Mouse (Mus musculus) hematopoietic stem cell, adult 5-6 weeks (primary cell): Measurements from ENCODE around the gene Meiob. TPM values are rescaled to one million over a fixed set of nuclear protein-coding genes. Genes with fewer than 3 reads are reported as not detected.

ENCODE experiments used
- ATAC-seq, 2 experiments: fragments of 125-278 bp in 1 of 2; replicated peaks in 1 of 2; 2 replicates each; pipeline ENCODE4 v1.8.0; 2016 to 2017; ENCODE audit warnings: inconsistent platforms in 2 of 2, mild to moderate bottlenecking in 2 of 2, moderate number of reproducible peaks in 2 of 2, low read depth in 1 of 2, moderate TSS enrichment in 1 of 2; ENCODE audit not compliant: low FRiP score in 2 of 2, poor library complexity in 2 of 2, severe bottlenecking in 2 of 2, insufficient read depth in 1 of 2, low TSS enrichment in 1 of 2
- total RNA-seq: library from RNA; stranded (forward); fragments of 172-1452, 232-1000 nt; gene quantifications from 2 replicates; pipeline ENCODE4 v1.2.3, GENCODE M21; 2017

Gene Meiob
- total RNA-seq, 1 experiment from 2014 or later: not detected

- no peak for ATAC-seq
Observed at GRCm38 (mm10) chr17:24886932-24887271, 82.8 kb downstream of the Meiob start.

- no peak for ATAC-seq
Observed at GRCm38 (mm10) chr17:24887291-24888080, 83.4 kb downstream of the Meiob start.

GRCm38 (mm10) chr17:24888862-24889261 is 84.8 kb downstream of the Meiob start:
- no peak for ATAC-seq

Other genes with a start within 250 kb of the Meiob start
- gene Tsc2, start 171.7 kb upstream of the Meiob start, total RNA-seq: 25.1 and 59.3 TPM in 2 replicates
- gene Nthl1, start 171.6 kb upstream of the Meiob start, total RNA-seq: 11.1 and 14.5 TPM in 2 replicates
- 2.2 and 4.7 TPM in 2 replicates for gene Slc9a3r2, start 154.0 kb upstream of the Meiob start, total RNA-seq
- gene Npw, start 145.8 kb upstream of the Meiob start, total RNA-seq: not detected in 2 replicates
- 19.7 and 22.8 TPM in 2 replicates for gene Zfp598, start 134.6 kb upstream of the Meiob start, total RNA-seq
- gene Syngr3, start 114.3 kb upstream of the Meiob start, total RNA-seq: 0.25 TPM in 1 of 2 replicates, not detected in the other
- gene Gfer, start 108.1 kb upstream of the Meiob start, total RNA-seq: 29.3 and 45.5 TPM in 2 replicates
- gene Noxo1, start 108.1 kb upstream of the Meiob start, total RNA-seq: 1.2 and 2.8 TPM in 2 replicates
- gene Tbl3, start 96.6 kb upstream of the Meiob start, total RNA-seq: 24.0 and 29.7 TPM in 2 replicates
- not detected in 2 replicates for gene Rnf151, start 86.2 kb upstream of the Meiob start, total RNA-seq
- 1,140 and 1,689 TPM in 2 replicates for gene Rps2, start 86.2 kb upstream of the Meiob start, total RNA-seq
- 164 and 207 TPM in 2 replicates for gene Ndufb10, start 79.8 kb upstream of the Meiob start, total RNA-seq
- not detected in 2 replicates for gene Rpl3l, start 76.5 kb upstream of the Meiob start, total RNA-seq
- 33.6 and 69.4 TPM in 2 replicates for gene Msrb1, start 67.6 kb upstream of the Meiob start, total RNA-seq
- gene Hs3st6, start 51.3 kb upstream of the Meiob start, total RNA-seq: not detected in 2 replicates
- gene Hagh, start 35.9 kb downstream of the Meiob start, total RNA-seq: 24.5 and 24.6 TPM in 2 replicates
- gene Fahd1, start 46.1 kb downstream of the Meiob start, total RNA-seq: 15.0 and 19.6 TPM in 2 replicates
- gene Igfals, start 61.7 kb downstream of the Meiob start, total RNA-seq: not detected in 2 replicates
- gene Nubp2, start 82.1 kb downstream of the Meiob start, total RNA-seq: 27.9 and 33.1 TPM in 2 replicates
- 6.0 and 12.9 TPM in 2 replicates for gene Spsb3, start 82.4 kb downstream of the Meiob start, total RNA-seq
- 13.7 and 27.3 TPM in 2 replicates for gene Eme2, start 90.8 kb downstream of the Meiob start, total RNA-seq
- gene Mrps34, start 90.8 kb downstream of the Meiob start, total RNA-seq: 23.1 and 25.8 TPM in 2 replicates
- gene Nme3, start 92.2 kb downstream of the Meiob start, total RNA-seq: 22.5 and 44.1 TPM in 2 replicates
- gene Mapk8ip3, start 132.7 kb downstream of the Meiob start, total RNA-seq: 32.8 and 48.7 TPM in 2 replicates
- gene Jpt2, start 156.4 kb downstream of the Meiob start, total RNA-seq: 71.0 and 108 TPM in 2 replicates
- gene Cramp1l, start 211.5 kb downstream of the Meiob start, total RNA-seq: 13.3 and 15.4 TPM in 2 replicates
- gene Ift140, start 211.8 kb downstream of the Meiob start, total RNA-seq: 35.1 and 41.3 TPM in 2 replicates